Mouse (Mus musculus): ENCODE measurements around the gene Tmem51.

Tmem51 gene

DNA sequence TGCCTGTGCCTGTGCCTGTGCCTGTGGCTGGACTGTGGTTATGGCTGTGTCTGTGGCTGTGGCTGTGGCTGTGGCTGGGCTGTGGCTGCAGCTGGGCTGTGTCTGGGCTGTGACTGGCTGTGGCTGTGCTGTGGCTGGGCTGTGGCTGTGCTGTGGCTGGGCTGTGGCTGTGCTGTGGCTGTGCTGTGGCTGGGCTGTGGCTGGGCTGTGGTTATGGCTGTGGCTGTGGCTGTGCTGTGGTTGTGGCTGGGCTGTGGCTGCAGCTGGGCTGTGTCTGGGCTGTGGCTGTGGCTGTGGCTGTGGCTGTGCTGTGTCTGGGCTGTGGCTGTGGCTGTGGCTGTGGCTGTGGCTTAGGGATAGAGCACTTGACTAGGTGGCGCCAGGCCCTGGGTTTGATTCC, 95.9 kb downstream of the Tmem51 start:
- TF ChIP-seq GATA4 (IDR thresholded peaks at IDR 0.05; ENCODE audit: insufficient replicate concordance, low read length), result no peak

GRCm38 (mm10) chr4:141983689-141984088, 100.4 kb downstream of the Tmem51 start:
- no peak for TF ChIP-seq GATA4 (IDR thresholded peaks at IDR 0.05; ENCODE audit: insufficient replicate concordance, low read length)

GRCm38 (mm10) chr4:141981475-141981874, 102.6 kb downstream of the Tmem51 start:
- TF ChIP-seq GATA4 (IDR thresholded peaks at IDR 0.05; ENCODE audit: insufficient replicate concordance, low read length), result no peak

Data from liver, adult (tissue).